Mouse (Mus musculus): ENCODE measurements at regions not wholly inside any gene's neighbourhood (a gene's known extent, or its start where the extent isn't known, plus 50 kb on each side); places are given as distances from the start of the nearest gene placed in this dataset.

DNA sequence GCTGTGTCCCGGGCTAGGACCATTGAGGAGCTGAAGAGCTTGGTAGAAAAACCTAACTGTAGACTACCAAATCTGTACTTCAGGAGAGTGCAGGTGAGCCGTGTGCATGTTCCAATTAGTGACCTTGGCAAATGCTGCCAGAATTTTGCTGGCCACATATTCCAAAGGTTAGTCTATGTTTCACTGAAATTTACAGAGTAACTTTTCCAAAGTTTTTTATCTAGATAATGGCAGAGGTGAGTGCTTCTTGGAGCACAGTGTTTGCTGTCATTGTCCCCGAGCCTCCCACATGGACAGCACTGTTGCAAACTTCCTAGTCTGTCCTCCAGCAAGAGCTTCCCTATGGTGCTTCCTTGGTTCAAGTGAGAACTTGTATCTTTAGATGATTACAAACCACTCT lies 232.5 kb downstream of the Foxa2 start:
- no peak for DNase-seq (ENCODE audit: low spot score)
- Histone ChIP-seq H3K4me2 (ENCODE audit: low read depth, severe bottlenecking) (no peak overlapping the region), H3K27ac (replicated peaks; ENCODE audit: low read depth, low read length) (no peak overlapping the region), H3K36me3 (ENCODE audit: control insufficient read depth, insufficient read depth, low read length) (no peaks in the 10 kb centered on the region), H3K4me1 (ENCODE audit: control insufficient read depth, insufficient read depth, low read length) (no peaks in the 10 kb centered on the region), H3K9ac (ENCODE audit: low read length) (no peak overlapping the region), H3K4me3 (ENCODE audit: low read depth, low read length) (no peak overlapping the region), H3K27me3 (ENCODE audit: control insufficient read depth, insufficient read depth, low read length) (no peaks in the 10 kb centered on the region), H3K9me3 (ENCODE audit: control insufficient read depth, low read length) (no peaks in the 10 kb centered on the region)
- ATAC-seq (ENCODE audit: insufficient number of reproducible peaks, low FRiP score, low TSS enrichment, low read depth) = no peak
- 77% methylated on average over 3 of the region's 3 CpGs for WGBS

GRCm38 (mm10) chr2:147813516-147813915 lies 233.3 kb downstream of the Foxa2 start:
- Histone ChIP-seq H3K27ac (replicated peaks; ENCODE audit: low read depth, low read length) (no peak overlapping the region), H3K4me1 (ENCODE audit: control insufficient read depth, insufficient read depth, low read length) (no peaks in the 10 kb centered on the region), H3K36me3 (ENCODE audit: control insufficient read depth, insufficient read depth, low read length) (no peaks in the 10 kb centered on the region), H3K9me3 (ENCODE audit: control insufficient read depth, low read length) (no peaks in the 10 kb centered on the region), H3K4me2 (ENCODE audit: low read depth, severe bottlenecking) (no peak overlapping the region), H3K9ac (ENCODE audit: low read length) (no peak overlapping the region), H3K27me3 (ENCODE audit: control insufficient read depth, insufficient read depth, low read length) (no peaks in the 10 kb centered on the region), H3K4me3 (ENCODE audit: low read depth, low read length) (no peak overlapping the region)
- 87% methylated on average over 2 of the region's 2 CpGs for WGBS
- DNase-seq (ENCODE audit: low spot score) (no peak), ATAC-seq (ENCODE audit: insufficient number of reproducible peaks, low FRiP score, low TSS enrichment, low read depth) (no peak)

- H3K4me1 ChIP-seq (ENCODE audit: control insufficient read depth, insufficient read depth, low read length) = no peaks in the 10 kb centered on the region
- peak; percentile 55 for DNase-seq (ENCODE audit: low spot score)
- WGBS = 53% methylated on average over 5 of the region's 5 CpGs
Observed at GRCm38 (mm10) chr2:147808036-147808675, 238.6 kb downstream of the Foxa2 start.

GRCm38 (mm10) chr2:147803102-147803501 lies 243.7 kb downstream of the Foxa2 start:
- no peak overlapping the region for H3K27ac ChIP-seq (replicated peaks; ENCODE audit: low read depth, low read length)
- H3K36me3 ChIP-seq (ENCODE audit: control insufficient read depth, insufficient read depth, low read length) = no peaks in the 10 kb centered on the region
- ATAC-seq (ENCODE audit: insufficient number of reproducible peaks, low FRiP score, low TSS enrichment, low read depth) = no peak
- DNase-seq (ENCODE audit: low spot score) = peak; percentile 69
- H3K27me3 ChIP-seq (ENCODE audit: control insufficient read depth, insufficient read depth, low read length) = no peaks in the 10 kb centered on the region
- H3K9me3 ChIP-seq (ENCODE audit: control insufficient read depth, low read length) = no peaks in the 10 kb centered on the region
- no peaks in the 10 kb centered on the region for H3K4me1 ChIP-seq (ENCODE audit: control insufficient read depth, insufficient read depth, low read length)
- 29% methylated on average over 4 of the region's 4 CpGs for WGBS
- H3K4me3 ChIP-seq (ENCODE audit: low read depth, low read length) = no peak overlapping the region
- no peak overlapping the region for H3K4me2 ChIP-seq (ENCODE audit: low read depth, severe bottlenecking)
- no peak overlapping the region for H3K9ac ChIP-seq (ENCODE audit: low read length)

More at GRCm38 (mm10) chr2:147808036-147808675, 238.6 kb downstream of the Foxa2 start:
- Histone ChIP-seq H3K27ac (replicated peaks; ENCODE audit: low read depth, low read length) (no peak overlapping the region), H3K36me3 (ENCODE audit: control insufficient read depth, insufficient read depth, low read length) (no peaks in the 10 kb centered on the region), H3K4me3 (ENCODE audit: low read depth, low read length) (no peak overlapping the region), H3K9ac (ENCODE audit: low read length) (no peak overlapping the region), H3K4me2 (ENCODE audit: low read depth, severe bottlenecking) (no peak overlapping the region), H3K27me3 (ENCODE audit: control insufficient read depth, insufficient read depth, low read length) (no peaks in the 10 kb centered on the region), H3K9me3 (ENCODE audit: control insufficient read depth, low read length) (no peaks in the 10 kb centered on the region)
- ATAC-seq (ENCODE audit: insufficient number of reproducible peaks, low FRiP score, low TSS enrichment, low read depth) = no peak

GRCm38 (mm10) chr2:147791434-147791833 lies 255.3 kb downstream of the Foxa2 start:
- Histone ChIP-seq H3K27me3 (ENCODE audit: control insufficient read depth, insufficient read depth, low read length) (no peaks in the 10 kb centered on the region), H3K4me2 (ENCODE audit: low read depth, severe bottlenecking) (no peak overlapping the region), H3K4me1 (ENCODE audit: control insufficient read depth, insufficient read depth, low read length) (no peaks in the 10 kb centered on the region), H3K9ac (ENCODE audit: low read length) (no peak overlapping the region), H3K36me3 (ENCODE audit: control insufficient read depth, insufficient read depth, low read length) (no peaks in the 10 kb centered on the region), H3K9me3 (ENCODE audit: control insufficient read depth, low read length) (no peaks in the 10 kb centered on the region), H3K4me3 (ENCODE audit: low read depth, low read length) (no peak overlapping the region), H3K27ac (replicated peaks; ENCODE audit: low read depth, low read length) (no peak overlapping the region)
- DNase-seq (ENCODE audit: low spot score) (no peak), ATAC-seq (ENCODE audit: insufficient number of reproducible peaks, low FRiP score, low TSS enrichment, low read depth) (no peak)
- 82% methylated on average over 8 of the region's 8 CpGs for WGBS

- no peak for ATAC-seq (ENCODE audit: insufficient number of reproducible peaks, low FRiP score, low TSS enrichment, low read depth)
- Histone ChIP-seq H3K36me3 (ENCODE audit: control insufficient read depth, insufficient read depth, low read length) (no peaks in the 10 kb centered on the region), H3K9ac (ENCODE audit: low read length) (no peak overlapping the region), H3K4me1 (ENCODE audit: control insufficient read depth, insufficient read depth, low read length) (no peaks in the 10 kb centered on the region), H3K4me2 (ENCODE audit: low read depth, severe bottlenecking) (no peak overlapping the region), H3K27ac (replicated peaks; ENCODE audit: low read depth, low read length) (no peak overlapping the region), H3K27me3 (ENCODE audit: control insufficient read depth, insufficient read depth, low read length) (no peaks in the 10 kb centered on the region), H3K4me3 (ENCODE audit: low read depth, low read length) (no peak overlapping the region), H3K9me3 (ENCODE audit: control insufficient read depth, low read length) (no peaks in the 10 kb centered on the region)
- WGBS = 96% methylated on average over 1 of the region's 1 CpGs
- DNase-seq (ENCODE audit: low spot score) = no peak
Observed at GRCm38 (mm10) chr2:147789877-147790276, 256.9 kb downstream of the Foxa2 start.

DNA sequence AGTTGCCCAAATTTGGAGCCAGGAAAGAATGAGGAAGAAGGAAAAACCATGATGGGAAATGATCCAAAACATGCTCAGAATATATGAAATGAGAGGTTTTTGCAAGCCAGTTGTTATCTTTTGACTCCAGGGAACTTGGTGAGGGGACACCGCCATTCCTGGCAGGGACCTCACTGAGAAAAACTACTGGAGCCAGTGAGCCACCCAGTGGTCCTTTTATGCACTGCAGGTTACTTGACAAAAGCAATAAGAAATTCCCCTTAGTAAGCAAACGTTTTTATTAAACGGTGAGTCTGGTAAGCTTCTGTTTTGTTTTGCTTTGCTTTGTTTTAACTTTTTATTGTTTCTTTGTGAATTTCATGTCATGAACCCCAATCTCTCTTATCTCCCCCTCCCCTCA lies 257.5 kb downstream of the Foxa2 start:
- H3K9ac ChIP-seq (ENCODE audit: low read length) = no peak overlapping the region
- 17% methylated on average over 3 of the region's 3 CpGs for WGBS
- no peak overlapping the region for H3K27ac ChIP-seq (replicated peaks; ENCODE audit: low read depth, low read length)
- no peaks in the 10 kb centered on the region for H3K36me3 ChIP-seq (ENCODE audit: control insufficient read depth, insufficient read depth, low read length)
- no peak overlapping the region for H3K4me3 ChIP-seq (ENCODE audit: low read depth, low read length)
- H3K9me3 ChIP-seq (ENCODE audit: control insufficient read depth, low read length) = no peaks in the 10 kb centered on the region
- no peaks in the 10 kb centered on the region for H3K27me3 ChIP-seq (ENCODE audit: control insufficient read depth, insufficient read depth, low read length)
- H3K4me2 ChIP-seq (ENCODE audit: low read depth, severe bottlenecking) = no peak overlapping the region
- DNase-seq (ENCODE audit: low spot score) = peak; percentile 84
- no peak for ATAC-seq (ENCODE audit: insufficient number of reproducible peaks, low FRiP score, low TSS enrichment, low read depth)
- no peaks in the 10 kb centered on the region for H3K4me1 ChIP-seq (ENCODE audit: control insufficient read depth, insufficient read depth, low read length)

GRCm38 (mm10) chr2:147788001-147788400 lies 258.8 kb downstream of the Foxa2 start:
- no peaks in the 10 kb centered on the region for H3K27me3 ChIP-seq (ENCODE audit: control insufficient read depth, insufficient read depth, low read length)
- DNase-seq (ENCODE audit: low spot score) (no peak), ATAC-seq (ENCODE audit: insufficient number of reproducible peaks, low FRiP score, low TSS enrichment, low read depth) (no peak)
- 73% methylated on average over 3 of the region's 3 CpGs for WGBS
- H3K4me2 ChIP-seq (ENCODE audit: low read depth, severe bottlenecking) = no peak overlapping the region
- no peak overlapping the region for H3K9ac ChIP-seq (ENCODE audit: low read length)
- H3K4me3 ChIP-seq (ENCODE audit: low read depth, low read length) = no peak overlapping the region
- H3K9me3 ChIP-seq (ENCODE audit: control insufficient read depth, low read length) = no peaks in the 10 kb centered on the region
- H3K27ac ChIP-seq (replicated peaks; ENCODE audit: low read depth, low read length) = no peak overlapping the region
- H3K36me3 ChIP-seq (ENCODE audit: control insufficient read depth, insufficient read depth, low read length) = no peaks in the 10 kb centered on the region
- no peaks in the 10 kb centered on the region for H3K4me1 ChIP-seq (ENCODE audit: control insufficient read depth, insufficient read depth, low read length)

DNA sequence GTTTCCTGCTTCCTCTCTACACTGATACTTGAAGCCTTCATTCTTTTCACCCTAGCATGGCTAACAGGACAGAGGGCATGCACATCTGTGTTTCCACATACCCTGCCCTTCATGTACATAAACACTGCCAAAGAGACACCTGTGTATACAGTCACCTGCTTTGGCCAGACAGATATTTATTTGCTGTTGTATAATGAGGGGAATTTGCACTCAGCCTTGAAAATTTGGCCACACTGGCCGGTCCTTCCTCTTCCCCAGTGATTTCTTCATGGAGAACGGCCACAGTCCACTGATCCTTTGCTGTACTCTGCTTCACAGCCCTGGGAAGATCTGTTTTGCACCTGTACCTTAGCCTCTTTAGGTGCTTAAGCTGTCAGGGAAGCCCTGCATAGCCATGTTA lies 264.3 kb downstream of the Foxa2 start:
- ATAC-seq (ENCODE audit: insufficient number of reproducible peaks, low FRiP score, low TSS enrichment, low read depth) (no peak), DNase-seq (ENCODE audit: low spot score) (no peak)
- no peaks in the 10 kb centered on the region for H3K4me1 ChIP-seq (ENCODE audit: control insufficient read depth, insufficient read depth, low read length)
- WGBS = 88% methylated on average over 2 of the region's 2 CpGs
- H3K27ac ChIP-seq (replicated peaks; ENCODE audit: low read depth, low read length) = no peak overlapping the region
- no peaks in the 10 kb centered on the region for H3K36me3 ChIP-seq (ENCODE audit: control insufficient read depth, insufficient read depth, low read length)
- H3K4me2 ChIP-seq (ENCODE audit: low read depth, severe bottlenecking) = no peak overlapping the region
- H3K9me3 ChIP-seq (ENCODE audit: control insufficient read depth, low read length) = no peaks in the 10 kb centered on the region
- H3K27me3 ChIP-seq (ENCODE audit: control insufficient read depth, insufficient read depth, low read length) = no peaks in the 10 kb centered on the region
- H3K9ac ChIP-seq (ENCODE audit: low read length) = no peak overlapping the region
- no peak overlapping the region for H3K4me3 ChIP-seq (ENCODE audit: low read depth, low read length)

All from limb, embryonic 11.5 days (tissue).